Mouse (Mus musculus): ENCODE data around the gene Gprc5a.

DNA sequence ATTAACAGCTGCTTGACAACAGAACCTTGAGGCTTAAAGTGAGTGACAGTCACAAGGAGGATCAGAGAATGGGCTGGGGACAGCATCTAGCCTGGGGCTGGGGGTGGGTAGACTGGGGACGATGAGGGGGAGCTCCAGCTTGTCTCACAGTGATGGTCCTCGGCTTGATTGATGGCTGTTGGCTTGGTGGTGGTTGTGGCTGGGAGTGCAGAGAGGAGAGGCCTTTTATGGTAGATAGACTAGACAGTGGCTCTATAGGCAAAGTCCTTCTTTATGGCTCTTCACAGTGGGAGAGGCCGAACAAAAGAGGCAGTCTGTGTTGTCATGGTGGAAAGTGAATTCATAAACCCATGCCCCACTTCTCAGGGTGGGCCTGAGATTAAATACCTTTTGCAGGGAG, 10.8 kb downstream of the Gprc5a start:
- TF ChIP-seq CTCF (conservative IDR thresholded peaks at IDR 0.05; ENCODE audit: low read length) (no peak), NANOG (IDR thresholded peaks at IDR 0.05; ENCODE audit: borderline replicate concordance, low read length) (no peak)
